Mouse (Mus musculus) embryonic fibroblast, embryonic 13.5 days (primary cell): ENCODE measurements around the gene Ifnar1.

ENCODE experiments used
- CTCF ChIP-seq: IDR thresholded peaks from 2 replicates; pipeline ENCODE4 v1.5.1; 2011; ENCODE audit warnings: mild to moderate bottlenecking, control low read depth, low read length, moderate library complexity, borderline replicate concordance; ENCODE audit not compliant: insufficient read depth
- POLR2A ChIP-seq: IDR thresholded peaks from 2 replicates; pipeline ENCODE4 v1.6.1; 2011; ENCODE audit warnings: low read depth, mild to moderate bottlenecking, control low read depth, low read length, moderate library complexity

DNA sequence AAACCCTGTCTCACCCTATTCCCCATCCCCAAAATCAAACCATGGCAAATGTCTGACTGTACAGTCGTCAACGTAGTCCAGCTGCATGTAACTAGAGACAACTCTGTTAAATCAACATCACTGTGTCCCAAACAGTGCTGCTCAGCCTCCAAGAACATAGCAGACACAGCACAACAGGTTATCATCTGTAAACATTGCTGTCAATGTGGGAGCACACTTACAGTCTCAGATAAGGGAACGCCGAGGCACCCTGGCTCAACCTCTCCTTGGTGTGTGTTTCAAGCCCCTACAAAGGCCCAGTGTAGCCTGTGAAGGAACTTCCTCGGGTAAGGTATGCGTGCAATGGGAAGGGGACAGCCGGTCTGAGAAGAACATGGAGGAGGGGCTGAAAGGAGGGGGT lies 32.0 kb downstream of the Ifnar1 start:
- TF ChIP-seq CTCF (no peak), POLR2A (no peak)
